Comparison of ENCODE assay signal across 28 mouse cellular contexts in genomic region chr4:46758340-46759041, GRCm38 (mm10).
A peak's percentile ranks its signal among the peaks of the same experiment; 100 is the strongest.
DNase-seq lines count a peak whose midpoint lies in the region; ATAC-seq and TF ChIP-seq lines count a peak whose summit lies in the region.
"Had no signal": no experiment of that assay in that cellular context is flagged by ENCODE, and none has a peak within 500 bp of the region (broad histone marks: within the 10 kb centered on the region; RNA-seq: fewer than 3 reads in every experiment).

No protein-coding gene starts in this region.

- H3K4me3 ChIP-seq in forebrain, postnatal 0 days (ENCODE audit: low read depth, low read length), result no peak overlapping the region
- no peak overlapping the region for H3K4me3 ChIP-seq in forebrain, embryonic 13.5 days
- H3K4me3 ChIP-seq in intestine, postnatal 0 days (ENCODE audit: low read depth, low read length), result no peak overlapping the region
- H3K4me3 ChIP-seq in intestine, embryonic 15.5 days (replicated peaks), result no peak overlapping the region
- H3K4me3 ChIP-seq in liver, postnatal 0 days (ENCODE audit: low read depth, low read length), result no peak overlapping the region
- no peak overlapping the region for H3K4me3 ChIP-seq in liver, embryonic 11.5 days (ENCODE audit: low read depth, low read length)
- no peak overlapping the region for H3K4me3 ChIP-seq in MEL (ENCODE audit: control insufficient read depth in 1 of 2, insufficient read depth in 1 of 2, low read depth in 2 of 2, low read length in 2 of 2)
- H3K4me3 ChIP-seq in limb, embryonic 10.5 days, result no peak overlapping the region
- H3K4me3 ChIP-seq: embryonic facial prominence, embryonic 12.5 days; forebrain, embryonic 15.5 days; liver, embryonic 15.5 days; midbrain, embryonic 15.5 days; stomach, embryonic 15.5 days had no signal

- no peak for TF ChIP-seq EP300 in liver, postnatal 0 days (IDR thresholded peaks at IDR 0.05; ENCODE audit: low read depth)
- no peak for TF ChIP-seq EP300 in MEL (IDR thresholded peaks at IDR 0.05; ENCODE audit: low read depth in 1 of 2, low read length in 2 of 2)

- no peak overlapping the region for H3K4me2 ChIP-seq in forebrain, postnatal 0 days (ENCODE audit: low read depth)
- no peak overlapping the region for H3K4me2 ChIP-seq in forebrain, embryonic 13.5 days
- no peak overlapping the region for H3K4me2 ChIP-seq in intestine, postnatal 0 days (replicated peaks; ENCODE audit: low read depth)
- H3K4me2 ChIP-seq in intestine, embryonic 15.5 days (replicated peaks), result no peak overlapping the region
- no peak overlapping the region for H3K4me2 ChIP-seq in liver, postnatal 0 days (ENCODE audit: low read depth, low read length)
- no peak overlapping the region for H3K4me2 ChIP-seq in liver, embryonic 11.5 days
- H3K4me2 ChIP-seq: embryonic facial prominence, embryonic 12.5 days; forebrain, embryonic 15.5 days; heart, embryonic 11.5 days; hindbrain, embryonic 14.5 days; liver, embryonic 15.5 days; midbrain, embryonic 15.5 days; stomach, embryonic 15.5 days had no signal

- H3K4me1 ChIP-seq in forebrain, postnatal 0 days (ENCODE audit: insufficient read depth), result no peaks in the 10 kb centered on the region
- H3K4me1 ChIP-seq in forebrain, embryonic 13.5 days, result no peaks in the 10 kb centered on the region
- no peaks in the 10 kb centered on the region for H3K4me1 ChIP-seq in intestine, postnatal 0 days (replicated peaks; ENCODE audit: control insufficient read depth, insufficient read depth, low read length)
- peaks cover 4% of the 10 kb centered on the region for H3K4me1 ChIP-seq in intestine, embryonic 15.5 days (replicated peaks)
- no peaks in the 10 kb centered on the region; the same call in 1 of the 2 replicates for H3K4me1 ChIP-seq in liver, postnatal 0 days (ENCODE audit: insufficient read depth)
- H3K4me1 ChIP-seq in liver, embryonic 11.5 days (replicated peaks; ENCODE audit: control insufficient read depth, insufficient read depth, low read length), result no peaks in the 10 kb centered on the region
- H3K4me1 ChIP-seq in MEL (ENCODE audit: control insufficient read depth in 1 of 2, insufficient read depth in 2 of 2, low read length in 2 of 2), result no peaks in the 10 kb centered on the region
- peaks cover 6% of the 10 kb centered on the region; the same call in 1 of the 2 replicates for H3K4me1 ChIP-seq in limb, embryonic 10.5 days
- H3K4me1 ChIP-seq: forebrain, embryonic 15.5 days; liver, embryonic 15.5 days; midbrain, embryonic 15.5 days; stomach, embryonic 15.5 days had no signal

- H3K27ac ChIP-seq in forebrain, postnatal 0 days (ENCODE audit: low read depth, low read length), result no peak overlapping the region
- H3K27ac ChIP-seq in forebrain, embryonic 13.5 days, result no peak overlapping the region
- H3K27ac ChIP-seq in intestine, postnatal 0 days (ENCODE audit: low read depth, low read length), result no peak overlapping the region
- H3K27ac ChIP-seq in intestine, embryonic 15.5 days, result no peak overlapping the region
- H3K27ac ChIP-seq in liver, postnatal 0 days (ENCODE audit: low read depth), result no peak overlapping the region
- H3K27ac ChIP-seq in liver, embryonic 11.5 days (ENCODE audit: low read depth, low read length), result no peak overlapping the region
- no peak overlapping the region for H3K27ac ChIP-seq in MEL (ENCODE audit: control insufficient read depth, low read depth, low read length)
- H3K27ac ChIP-seq in limb, embryonic 10.5 days, result no peak overlapping the region
- H3K27ac ChIP-seq: embryonic facial prominence, embryonic 12.5 days; forebrain, embryonic 15.5 days; hindbrain, embryonic 14.5 days; liver, embryonic 15.5 days; midbrain, embryonic 15.5 days; stomach, embryonic 15.5 days had no signal

- H3K79me2 ChIP-seq in MEL (ENCODE audit: control insufficient read depth, insufficient read depth, low read length, poor library complexity), result no peaks in the 10 kb centered on the region

- no peak for TF ChIP-seq POLR2A in MEL (IDR thresholded peaks at IDR 0.05; ENCODE audit: control insufficient read depth in 1 of 2, insufficient read depth in 1 of 2, low read depth in 1 of 2, low read length in 2 of 2, poor library complexity in 1 of 2)

- peak; percentile 29; the same call in 1 of the 2 replicates for TF ChIP-seq CTCF in forebrain, postnatal 0 days (IDR thresholded peaks at IDR 0.05; ENCODE audit: low read depth)
- peak; percentile 27 for TF ChIP-seq CTCF in intestine, postnatal 0 days (IDR thresholded peaks at IDR 0.05; ENCODE audit: low read depth)
- TF ChIP-seq CTCF in liver, postnatal 0 days (IDR thresholded peaks at IDR 0.05; ENCODE audit: low read depth), result peak; percentile 27; the same call in 1 of the 2 replicates
- TF ChIP-seq CTCF in MEL (IDR thresholded peaks at IDR 0.05 in 2 of 3, conservative IDR thresholded peaks at IDR 0.05 in 1 of 3; ENCODE audit: control insufficient read depth in 1 of 3, insufficient read depth in 1 of 3, low read depth in 2 of 3, low read length in 3 of 3, poor library complexity in 1 of 3, severe bottlenecking in 1 of 3), result no peak

- no peaks in the 10 kb centered on the region for H3K9me3 ChIP-seq in forebrain, postnatal 0 days (ENCODE audit: low read length)
- H3K9me3 ChIP-seq in forebrain, embryonic 13.5 days (replicated peaks), result no peaks in the 10 kb centered on the region
- H3K9me3 ChIP-seq in intestine, postnatal 0 days (ENCODE audit: control insufficient read depth), result no peaks in the 10 kb centered on the region
- H3K9me3 ChIP-seq in intestine, embryonic 15.5 days, result no peaks in the 10 kb centered on the region
- no peaks in the 10 kb centered on the region for H3K9me3 ChIP-seq in liver, postnatal 0 days (ENCODE audit: low read length)
- no peaks in the 10 kb centered on the region for H3K9me3 ChIP-seq in liver, embryonic 11.5 days (ENCODE audit: control insufficient read depth, low read length)
- H3K9me3 ChIP-seq in MEL (replicated peaks; ENCODE audit: insufficient read depth, low read length), result no peaks in the 10 kb centered on the region
- H3K9me3 ChIP-seq in limb, embryonic 10.5 days (replicated peaks), result no peaks in the 10 kb centered on the region
- H3K9me3 ChIP-seq: embryonic facial prominence, embryonic 12.5 days; forebrain, embryonic 15.5 days; liver, embryonic 15.5 days; midbrain, embryonic 15.5 days; stomach, embryonic 15.5 days had no signal

- ATAC-seq in forebrain, postnatal 0 days, result no peak
- ATAC-seq in forebrain, embryonic 13.5 days, result no peak
- no peak for ATAC-seq in intestine, postnatal 0 days
- ATAC-seq in intestine, embryonic 15.5 days, result no peak
- ATAC-seq in liver, postnatal 0 days, result no peak
- ATAC-seq in liver, embryonic 11.5 days (replicated peaks; ENCODE audit: low FRiP score), result no peak
- ATAC-seq: forebrain, embryonic 15.5 days; inflammation-experienced regulatory T-cells, adult 6 months; midbrain, embryonic 15.5 days had no signal

- peak; percentile 2 for TF ChIP-seq RAD21 in MEL (IDR thresholded peaks at IDR 0.05; ENCODE audit: low read depth, low read length)

- no peaks in the 10 kb centered on the region for H3K27me3 ChIP-seq in forebrain, postnatal 0 days (ENCODE audit: insufficient read depth, low read length)
- H3K27me3 ChIP-seq in forebrain, embryonic 13.5 days, result no peaks in the 10 kb centered on the region
- no peaks in the 10 kb centered on the region for H3K27me3 ChIP-seq in intestine, postnatal 0 days (replicated peaks; ENCODE audit: control insufficient read depth, insufficient read depth, low read length)
- no peaks in the 10 kb centered on the region for H3K27me3 ChIP-seq in intestine, embryonic 15.5 days (replicated peaks)
- no peaks in the 10 kb centered on the region for H3K27me3 ChIP-seq in liver, postnatal 0 days (ENCODE audit: insufficient read depth, low read length)
- no peaks in the 10 kb centered on the region for H3K27me3 ChIP-seq in liver, embryonic 11.5 days (replicated peaks; ENCODE audit: control insufficient read depth, insufficient read depth, low read length)
- peaks cover 0 to 2% of the 10 kb centered on the region in 2 experiments; a peak in 2 of 4 replicates for H3K27me3 ChIP-seq in MEL (ENCODE audit: control insufficient read depth in 1 of 2, insufficient read depth in 2 of 2, low read length in 2 of 2)
- H3K27me3 ChIP-seq in limb, embryonic 10.5 days (ENCODE audit: low read depth, poor library complexity, severe bottlenecking), result 0 out of 2 replicates have a peak, but pooled peaks cover 6% of the 10 kb centered on the region
- H3K27me3 ChIP-seq: embryonic facial prominence, embryonic 12.5 days; forebrain, embryonic 15.5 days; liver, embryonic 15.5 days; midbrain, embryonic 15.5 days; stomach, embryonic 15.5 days had no signal

- H3K36me3 ChIP-seq in forebrain, postnatal 0 days (ENCODE audit: insufficient read depth), result no peaks in the 10 kb centered on the region
- H3K36me3 ChIP-seq in forebrain, embryonic 13.5 days (ENCODE audit: poor library complexity, severe bottlenecking), result no peaks in the 10 kb centered on the region
- no peaks in the 10 kb centered on the region for H3K36me3 ChIP-seq in intestine, postnatal 0 days (ENCODE audit: control insufficient read depth, insufficient read depth)
- H3K36me3 ChIP-seq in intestine, embryonic 15.5 days, result no peaks in the 10 kb centered on the region
- H3K36me3 ChIP-seq in liver, postnatal 0 days (replicated peaks; ENCODE audit: insufficient read depth, low read length), result no peaks in the 10 kb centered on the region
- no peaks in the 10 kb centered on the region for H3K36me3 ChIP-seq in liver, embryonic 11.5 days (ENCODE audit: control insufficient read depth, insufficient read depth, low read length)
- no peaks in the 10 kb centered on the region for H3K36me3 ChIP-seq in MEL (ENCODE audit: control insufficient read depth in 1 of 2, insufficient read depth in 2 of 2, low read length in 2 of 2)
- H3K36me3 ChIP-seq in limb, embryonic 10.5 days, result no peaks in the 10 kb centered on the region
- H3K36me3 ChIP-seq: embryonic facial prominence, embryonic 12.5 days; forebrain, embryonic 15.5 days; liver, embryonic 15.5 days; midbrain, embryonic 15.5 days; stomach, embryonic 15.5 days had no signal

- DNase-seq in forebrain, postnatal 0 days, result no peak
- DNase-seq in liver, postnatal 0 days, result no peak
- no peak for DNase-seq in liver, embryonic 11.5 days (ENCODE audit: low spot score)
- DNase-seq in MEL (ENCODE audit: low read depth, low spot score), result no peak
- no peak for DNase-seq in limb, embryonic 10.5 days (ENCODE audit: low spot score)
- DNase-seq: adrenal gland, postnatal 10 days; cerebellum, adult 11 months; cerebellum, adult 9-11 months; embryo, embryonic 11 days; gastrocnemius, postnatal 25 days; heart, adult 11 months; heart, postnatal 4 days; kidney, adult 8-10 months; kidney, postnatal 10 days; liver; right cerebral cortex, postnatal 25 days; thymus, postnatal 25 days had no signal

- 69% methylated on average over 7 of the region's 7 CpGs for WGBS in forebrain, postnatal 0 days
- 81% methylated on average over 7 of the region's 7 CpGs for WGBS in forebrain, embryonic 13.5 days
- 67% methylated on average over 7 of the region's 7 CpGs for WGBS in intestine, postnatal 0 days
- WGBS in intestine, embryonic 15.5 days, result 67% methylated on average over 7 of the region's 7 CpGs
- 56% methylated on average over 7 of the region's 7 CpGs for WGBS in liver, postnatal 0 days (ENCODE audit: insufficient replicate concordance)
- 63% methylated on average over 7 of the region's 7 CpGs for WGBS in liver, embryonic 11.5 days
- WGBS in limb, embryonic 10.5 days, result 76% methylated on average over 7 of the region's 7 CpGs

- no peak overlapping the region for H3K9ac ChIP-seq in forebrain, postnatal 0 days
- no peak overlapping the region for H3K9ac ChIP-seq in forebrain, embryonic 13.5 days
- no peak overlapping the region for H3K9ac ChIP-seq in intestine, postnatal 0 days (ENCODE audit: low read depth, low read length)
- no peak overlapping the region for H3K9ac ChIP-seq in intestine, embryonic 15.5 days
- no peak overlapping the region for H3K9ac ChIP-seq in liver, postnatal 0 days (replicated peaks)
- H3K9ac ChIP-seq in liver, embryonic 11.5 days (ENCODE audit: low read depth, low read length), result no peak overlapping the region
- H3K9ac ChIP-seq in MEL (ENCODE audit: control insufficient read depth, low read depth, low read length, poor library complexity, severe bottlenecking), result no peak overlapping the region
- H3K9ac ChIP-seq: embryonic facial prominence, embryonic 12.5 days; forebrain, embryonic 15.5 days; hindbrain, embryonic 14.5 days; liver, embryonic 15.5 days; midbrain, embryonic 15.5 days; stomach, embryonic 15.5 days had no signal

Comparison
In these comparisons a context has a peak if more than half of its experiments do, and no peak if none do; other contexts are left out.
1. CTCF ChIP-seq: peak in forebrain, postnatal 0 days (single experiment), intestine, postnatal 0 days (single experiment) and liver, postnatal 0 days (single experiment); none in MEL (0 of 3).